Mouse (Mus musculus) heart, adult 9 months (tissue): ENCODE data around the gene Cd200r2.
"Not testable (repeated sequence)": the region's sequence is repeated elsewhere in the genome, so short reads cannot be mapped to it uniquely, and the experiment has no call there.

Experiments
- DNase-seq, 2 experiments: peaks; one replicate each; pipeline ENCODE4 v3.0.0; 2022; ENCODE audit warnings: low spot score in 2 of 2

Gene Cd200r2

GRCm38 (mm10) chr16:44866797-44867196, at the start of gene Cd200r2:
TSS of gene Cd200r2 (plus strand) at chr16:44867097.
- DNase-seq, result no peak

GRCm38 (mm10) chr16:44818010-44818409, 48.9 kb upstream of the Cd200r2 start:
- no peak for DNase-seq

GRCm38 (mm10) chr16:44820545-44820944, 46.4 kb upstream of the Cd200r2 start:
- DNase-seq, result no peak

GRCm38 (mm10) chr16:44832286-44832685, 34.6 kb upstream of the Cd200r2 start:
- no peak for DNase-seq

- DNase-seq, result not testable (repeated sequence)
These were observed 33.7 kb upstream of the Cd200r2 start for GRCm38 (mm10) chr16:44833189-44833588.

- DNase-seq, result no peak
These were observed 8.3 kb downstream of the Cd200r2 start for GRCm38 (mm10) chr16:44875178-44875577.

- no peak for DNase-seq
These were observed 9.7 kb downstream of the Cd200r2 start for GRCm38 (mm10) chr16:44876625-44877024.

GRCm38 (mm10) chr16:44877595-44877994, 10.7 kb downstream of the Cd200r2 start:
- DNase-seq, result no peak

GRCm38 (mm10) chr16:44890814-44891213, 23.9 kb downstream of the Cd200r2 start:
- no peak for DNase-seq

- no peak for DNase-seq
These were observed 65.1 kb downstream of the Cd200r2 start for GRCm38 (mm10) chr16:44932016-44932415.

GRCm38 (mm10) chr16:44943468-44943867, 76.6 kb downstream of the Cd200r2 start, which contains the start of gene Cd200r3:
TSS of gene Cd200r3 (plus strand) at chr16:44943678.
- DNase-seq, result no peak

- DNase-seq, result no peak
These were observed 84.6 kb downstream of the Cd200r2 start for GRCm38 (mm10) chr16:44951360-44952114.

- no peak for DNase-seq
These were observed 95.4 kb downstream of the Cd200r2 start for GRCm38 (mm10) chr16:44962296-44962695.

- DNase-seq, result peak; percentile 33 to 63
These were observed 95.9 kb downstream of the Cd200r2 start for GRCm38 (mm10) chr16:44962777-44963176.

GRCm38 (mm10) chr16:44964526-44965374, 97.9 kb downstream of the Cd200r2 start:
- no peak for DNase-seq

GRCm38 (mm10) chr16:44965428-44965827, 98.5 kb downstream of the Cd200r2 start:
- DNase-seq, result no peak
